Mouse (Mus musculus): ENCODE results near the gene Tmem41b. TPM values are rescaled to one million over a fixed set of nuclear protein-coding genes. Genes with fewer than 3 reads are reported as not detected.
A peak's percentile ranks its signal among the peaks of the same experiment; 100 is the strongest.
"Not testable (repeated sequence)": the region's sequence is repeated elsewhere in the genome, so short reads cannot be mapped to it uniquely, and the experiment has no call there.

The Tmem41b gene
- polyA plus RNA-seq, 1 experiment from 2014 or later: 74.6 TPM

GRCm38 (mm10) chr7:110005976-110006375 lies 19.2 kb upstream of the Tmem41b start:
- no peak overlapping the region for H3K9ac ChIP-seq (replicated peaks)

GRCm38 (mm10) chr7:110002968-110003367 lies 16.2 kb upstream of the Tmem41b start:
- peaks cover 5% of the 10 kb centered on the region; the same call in 1 of the 2 replicates for H3K4me1 ChIP-seq
- H3K4me2 ChIP-seq (replicated peaks): peak overlapping the region; percentile 47
- WGBS: 11% methylated on average over 20 of the region's 20 CpGs
- no peaks in the 10 kb centered on the region for H3K36me3 ChIP-seq
- no peaks in the 10 kb centered on the region for H3K9me3 ChIP-seq
- peak overlapping the region; percentile 18; the same call in 1 of the 2 replicates for H3K4me3 ChIP-seq
- peak overlapping the region; percentile 43; the same call in 1 of the 2 replicates for H3K9ac ChIP-seq (replicated peaks)
- no peak overlapping the region for H3K27ac ChIP-seq (replicated peaks)
- peak; percentile 47; the same call in 1 of the 2 replicates for ATAC-seq (ENCODE audit: low FRiP score, low read depth)
- peaks cover 5% of the 10 kb centered on the region; the same call in 1 of the 2 replicates for H3K27me3 ChIP-seq

More at GRCm38 (mm10) chr7:110005976-110006375, 19.2 kb upstream of the Tmem41b start:
- Histone ChIP-seq H3K4me1 (peaks cover 5% of the 10 kb centered on the region; the same call in 1 of the 2 replicates), H3K27me3 (peaks cover 5% of the 10 kb centered on the region; the same call in 1 of the 2 replicates), H3K4me3 (no peak overlapping the region), H3K9me3 (no peaks in the 10 kb centered on the region), H3K36me3 (no peaks in the 10 kb centered on the region), H3K4me2 (replicated peaks) (no peak overlapping the region), H3K27ac (replicated peaks) (no peak overlapping the region)
- ATAC-seq (ENCODE audit: low FRiP score, low read depth): no peak

GRCm38 (mm10) chr7:110002092-110002491 lies 15.4 kb upstream of the Tmem41b start:
- Histone ChIP-seq H3K36me3 (no peaks in the 10 kb centered on the region), H3K27me3 (peaks cover 5% of the 10 kb centered on the region; the same call in 1 of the 2 replicates), H3K4me1 (peaks cover 5% of the 10 kb centered on the region; the same call in 1 of the 2 replicates), H3K27ac (replicated peaks) (no peak overlapping the region), H3K4me2 (replicated peaks) (no peak overlapping the region), H3K9ac (replicated peaks) (no peak overlapping the region), H3K9me3 (no peaks in the 10 kb centered on the region), H3K4me3 (no peak overlapping the region)
- no peak for ATAC-seq (ENCODE audit: low FRiP score, low read depth)

GRCm38 (mm10) chr7:109998388-109998787 lies 11.7 kb upstream of the Tmem41b start:
- no peak for ATAC-seq (ENCODE audit: low FRiP score, low read depth)
- WGBS: 84% methylated on average over 4 of the region's 4 CpGs
- H3K27me3 ChIP-seq: peaks cover 5% of the 10 kb centered on the region; the same call in 1 of the 2 replicates

GRCm38 (mm10) chr7:109993157-109993959 lies 6.6 kb upstream of the Tmem41b start:
- no peak overlapping the region for H3K4me2 ChIP-seq (replicated peaks)
- WGBS: 66% methylated on average over 2 of the region's 2 CpGs
- H3K27ac ChIP-seq (replicated peaks): no peak overlapping the region
- no peak for ATAC-seq (ENCODE audit: low FRiP score, low read depth)
- no peak overlapping the region for H3K4me3 ChIP-seq
- H3K36me3 ChIP-seq: no peaks in the 10 kb centered on the region
- H3K4me1 ChIP-seq: 0 out of 2 replicates have a peak, but pooled peaks cover 6% of the 10 kb centered on the region
- no peak overlapping the region for H3K9ac ChIP-seq (replicated peaks)
- H3K9me3 ChIP-seq: no peaks in the 10 kb centered on the region
- no peaks in the 10 kb centered on the region for H3K27me3 ChIP-seq

More at GRCm38 (mm10) chr7:109998388-109998787, 11.7 kb upstream of the Tmem41b start:
- H3K4me2 ChIP-seq (replicated peaks): no peak overlapping the region
- no peak overlapping the region for H3K4me3 ChIP-seq
- no peak overlapping the region for H3K27ac ChIP-seq (replicated peaks)
- no peaks in the 10 kb centered on the region for H3K36me3 ChIP-seq
- H3K4me1 ChIP-seq: peaks cover 8% of the 10 kb centered on the region; the same call in 1 of the 2 replicates
- no peak overlapping the region for H3K9ac ChIP-seq (replicated peaks)
- no peaks in the 10 kb centered on the region for H3K9me3 ChIP-seq

- Histone ChIP-seq H3K36me3 (no peaks in the 10 kb centered on the region), H3K4me1 (0 out of 2 replicates have a peak, but pooled peaks cover 6% of the 10 kb centered on the region), H3K4me3 (no peak overlapping the region), H3K27ac (replicated peaks) (no peak overlapping the region), H3K9me3 (no peaks in the 10 kb centered on the region), H3K4me2 (replicated peaks) (no peak overlapping the region), H3K9ac (replicated peaks) (no peak overlapping the region), H3K27me3 (no peaks in the 10 kb centered on the region)
- ATAC-seq (ENCODE audit: low FRiP score, low read depth): no peak
- WGBS: 94% methylated on average over 1 of the region's 1 CpGs
Observed at GRCm38 (mm10) chr7:109991286-109991685, 4.6 kb upstream of the Tmem41b start.

- Histone ChIP-seq H3K27ac (replicated peaks) (peak overlapping the region; percentile 85), H3K4me1 (peaks cover 19% of the 10 kb centered on the region), H3K9ac (replicated peaks) (peak overlapping the region; percentile 70), H3K27me3 (no peaks in the 10 kb centered on the region), H3K4me2 (replicated peaks) (peak overlapping the region; percentile 87), H3K4me3 (peak overlapping the region; percentile 72), H3K9me3 (no peaks in the 10 kb centered on the region), H3K36me3 (peaks cover 16% of the 10 kb centered on the region)
- WGBS: under 1% methylated on average over 43 of the region's 43 CpGs
- peak; percentile 98 for ATAC-seq (ENCODE audit: low FRiP score, low read depth)
Observed at GRCm38 (mm10) chr7:109986133-109986669, 528 bp downstream of the Tmem41b start.

GRCm38 (mm10) chr7:109985661-109986132 lies 1.0 kb downstream of the Tmem41b start:
- ATAC-seq (ENCODE audit: low FRiP score, low read depth): no peak; the same call in 1 of the 2 replicates

GRCm38 (mm10) chr7:109984608-109985007 lies 2.1 kb downstream of the Tmem41b start:
- WGBS: 74% methylated on average over 5 of the region's 5 CpGs
- not testable (repeated sequence) for H3K27ac ChIP-seq (replicated peaks); H3K4me3 ChIP-seq; ATAC-seq (ENCODE audit: low FRiP score, low read depth); H3K27me3 ChIP-seq; H3K9ac ChIP-seq (replicated peaks); H3K9me3 ChIP-seq
- peak overlapping the region; percentile 87 for H3K4me2 ChIP-seq (replicated peaks)
- H3K4me1 ChIP-seq: peaks cover 19% of the 10 kb centered on the region
- H3K36me3 ChIP-seq: peaks cover 26% of the 10 kb centered on the region

More at GRCm38 (mm10) chr7:109985661-109986132, 1.0 kb downstream of the Tmem41b start:
- WGBS: under 1% methylated on average over 27 of the region's 27 CpGs
- Histone ChIP-seq H3K27ac (replicated peaks) (peak overlapping the region; percentile 67), H3K27me3 (no peaks in the 10 kb centered on the region), H3K4me2 (replicated peaks) (peak overlapping the region; percentile 87), H3K36me3 (peaks cover 17% of the 10 kb centered on the region), H3K4me3 (peak overlapping the region; percentile 72), H3K9me3 (no peaks in the 10 kb centered on the region), H3K9ac (replicated peaks) (peak overlapping the region; percentile 70), H3K4me1 (peaks cover 19% of the 10 kb centered on the region)

- peaks cover 62% of the 10 kb centered on the region for H3K36me3 ChIP-seq
- H3K27me3 ChIP-seq; ATAC-seq (ENCODE audit: low FRiP score, low read depth); H3K4me2 ChIP-seq (replicated peaks); H3K9ac ChIP-seq (replicated peaks); H3K9me3 ChIP-seq; H3K4me3 ChIP-seq; H3K4me1 ChIP-seq; H3K27ac ChIP-seq (replicated peaks): not testable (repeated sequence)
- 83% methylated on average over 5 of the region's 5 CpGs for WGBS
Observed at GRCm38 (mm10) chr7:109977131-109977530, 9.6 kb downstream of the Tmem41b start.

GRCm38 (mm10) chr7:109975966-109976715 lies 10.6 kb downstream of the Tmem41b start:
- no peaks in the 10 kb centered on the region for H3K9me3 ChIP-seq
- 94% methylated on average over 6 of the region's 6 CpGs for WGBS
- H3K36me3 ChIP-seq: peaks cover 53% of the 10 kb centered on the region
- no peak overlapping the region for H3K27ac ChIP-seq (replicated peaks)
- ATAC-seq (ENCODE audit: low FRiP score, low read depth): no peak
- no peak overlapping the region for H3K4me3 ChIP-seq
- H3K9ac ChIP-seq (replicated peaks): no peak overlapping the region
- no peak overlapping the region for H3K4me2 ChIP-seq (replicated peaks)
- no peaks in the 10 kb centered on the region for H3K4me1 ChIP-seq
- no peaks in the 10 kb centered on the region for H3K27me3 ChIP-seq
